Mouse (Mus musculus): ENCODE measurements at regions not wholly inside any gene's neighbourhood (a gene's known extent, or its start where the extent isn't known, plus 50 kb on each side); places are given as distances from the start of the nearest gene placed in this dataset.

GRCm38 (mm10) chr1:18961464-18961863 is 141.4 kb upstream of the Tfap2d start:
- H3K9ac ChIP-seq (replicated peaks; ENCODE audit: low read length): no peak overlapping the region
- H3K27ac ChIP-seq: no peak overlapping the region
- 68% methylated on average over 9 of the region's 9 CpGs for WGBS
- ATAC-seq: no peak
- no peak for TF ChIP-seq CTCF (IDR thresholded peaks at IDR 0.05; ENCODE audit: low read depth)
- no peak overlapping the region for H3K4me3 ChIP-seq (ENCODE audit: low read length)
- H3K36me3 ChIP-seq (ENCODE audit: insufficient read depth, low read length): no peaks in the 10 kb centered on the region
- no peak overlapping the region for H3K4me2 ChIP-seq (ENCODE audit: low read depth, low read length)
- H3K9me3 ChIP-seq (ENCODE audit: low read length): no peaks in the 10 kb centered on the region
- H3K4me1 ChIP-seq (ENCODE audit: insufficient read depth, low read length): no peaks in the 10 kb centered on the region
- DNase-seq (ENCODE audit: low spot score): no peak
- H3K27me3 ChIP-seq (ENCODE audit: insufficient read depth, low read length): no peaks in the 10 kb centered on the region

- no peak overlapping the region for H3K4me2 ChIP-seq (ENCODE audit: low read depth, low read length)
- H3K4me3 ChIP-seq (ENCODE audit: low read length): no peak overlapping the region
- no peak overlapping the region for H3K27ac ChIP-seq
- ATAC-seq (no peak), DNase-seq (ENCODE audit: low spot score) (no peak)
- H3K36me3 ChIP-seq (ENCODE audit: insufficient read depth, low read length): no peaks in the 10 kb centered on the region
- no peaks in the 10 kb centered on the region for H3K27me3 ChIP-seq (ENCODE audit: insufficient read depth, low read length)
- WGBS: 74% methylated on average over 3 of the region's 3 CpGs
- H3K9me3 ChIP-seq (ENCODE audit: low read length): no peaks in the 10 kb centered on the region
- H3K9ac ChIP-seq (replicated peaks; ENCODE audit: low read length): no peak overlapping the region
- no peaks in the 10 kb centered on the region for H3K4me1 ChIP-seq (ENCODE audit: insufficient read depth, low read length)
- TF ChIP-seq CTCF (IDR thresholded peaks at IDR 0.05; ENCODE audit: low read depth): no peak
Measured at GRCm38 (mm10) chr1:18961889-18962288, 140.9 kb upstream of the Tfap2d start.

GRCm38 (mm10) chr1:18968935-18969334 is 133.9 kb upstream of the Tfap2d start:
- no peak for TF ChIP-seq CTCF (IDR thresholded peaks at IDR 0.05; ENCODE audit: low read depth)
- no peak overlapping the region for H3K4me2 ChIP-seq (ENCODE audit: low read depth, low read length)
- no peaks in the 10 kb centered on the region for H3K27me3 ChIP-seq (ENCODE audit: insufficient read depth, low read length)
- 63% methylated on average over 2 of the region's 2 CpGs for WGBS
- H3K4me1 ChIP-seq (ENCODE audit: insufficient read depth, low read length): no peaks in the 10 kb centered on the region
- ATAC-seq (no peak), DNase-seq (ENCODE audit: low spot score) (no peak)
- no peaks in the 10 kb centered on the region for H3K9me3 ChIP-seq (ENCODE audit: low read length)
- no peaks in the 10 kb centered on the region for H3K36me3 ChIP-seq (ENCODE audit: insufficient read depth, low read length)
- H3K9ac ChIP-seq (replicated peaks; ENCODE audit: low read length): no peak overlapping the region
- H3K27ac ChIP-seq: no peak overlapping the region
- no peak overlapping the region for H3K4me3 ChIP-seq (ENCODE audit: low read length)

GRCm38 (mm10) chr1:18970173-18970572 is 132.6 kb upstream of the Tfap2d start:
- ATAC-seq (no peak), DNase-seq (ENCODE audit: low spot score) (no peak)
- no peak for TF ChIP-seq CTCF (IDR thresholded peaks at IDR 0.05; ENCODE audit: low read depth)
- Histone ChIP-seq H3K9ac (replicated peaks; ENCODE audit: low read length) (no peak overlapping the region), H3K4me3 (ENCODE audit: low read length) (no peak overlapping the region), H3K27me3 (ENCODE audit: insufficient read depth, low read length) (no peaks in the 10 kb centered on the region), H3K27ac (no peak overlapping the region), H3K4me1 (ENCODE audit: insufficient read depth, low read length) (no peaks in the 10 kb centered on the region), H3K36me3 (ENCODE audit: insufficient read depth, low read length) (no peaks in the 10 kb centered on the region), H3K9me3 (ENCODE audit: low read length) (no peaks in the 10 kb centered on the region), H3K4me2 (ENCODE audit: low read depth, low read length) (no peak overlapping the region)

GRCm38 (mm10) chr1:18973826-18974620 is 128.8 kb upstream of the Tfap2d start:
- H3K4me1 ChIP-seq (ENCODE audit: insufficient read depth, low read length): no peaks in the 10 kb centered on the region
- TF ChIP-seq CTCF (IDR thresholded peaks at IDR 0.05; ENCODE audit: low read depth): no peak
- 84% methylated on average over 6 of the region's 6 CpGs for WGBS
- ATAC-seq: no peak
- no peak overlapping the region for H3K27ac ChIP-seq
- H3K4me2 ChIP-seq (ENCODE audit: low read depth, low read length): no peak overlapping the region
- H3K4me3 ChIP-seq (ENCODE audit: low read length): no peak overlapping the region
- DNase-seq (ENCODE audit: low spot score): no peak
- H3K9ac ChIP-seq (replicated peaks; ENCODE audit: low read length): no peak overlapping the region
- no peaks in the 10 kb centered on the region for H3K36me3 ChIP-seq (ENCODE audit: insufficient read depth, low read length)
- no peaks in the 10 kb centered on the region for H3K9me3 ChIP-seq (ENCODE audit: low read length)
- no peaks in the 10 kb centered on the region for H3K27me3 ChIP-seq (ENCODE audit: insufficient read depth, low read length)

DNA sequence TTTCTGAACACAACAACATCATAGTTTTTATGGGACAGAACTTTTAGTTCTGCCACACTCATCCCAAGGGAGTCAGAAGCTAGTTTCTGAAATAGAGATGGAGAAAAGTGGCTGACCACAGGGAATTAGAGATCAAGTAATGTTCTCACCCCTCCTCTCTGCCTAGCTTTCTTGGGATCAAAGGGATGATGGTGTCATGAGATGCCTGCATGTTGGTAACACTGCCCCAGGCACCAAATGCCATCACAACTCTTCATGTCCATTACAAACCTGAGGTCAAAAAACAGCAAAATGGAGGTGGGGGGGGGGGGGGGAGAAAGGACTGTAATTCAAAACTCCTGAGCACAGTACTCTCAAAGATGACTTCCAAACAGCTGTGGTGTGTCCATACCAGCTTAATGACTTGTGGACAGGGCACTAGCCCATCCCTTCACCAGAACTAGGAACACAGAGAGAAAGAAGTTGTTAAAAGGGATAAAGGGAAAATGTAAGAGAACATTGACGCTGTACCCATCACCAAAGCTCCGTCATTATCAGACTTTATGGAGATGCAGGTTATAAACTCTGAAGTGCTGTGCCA is 127.9 kb upstream of the Tfap2d start:
- H3K36me3 ChIP-seq (ENCODE audit: insufficient read depth, low read length): no peaks in the 10 kb centered on the region
- no peak for TF ChIP-seq CTCF (IDR thresholded peaks at IDR 0.05; ENCODE audit: low read depth)
- H3K4me3 ChIP-seq (ENCODE audit: low read length): no peak overlapping the region
- no peaks in the 10 kb centered on the region for H3K9me3 ChIP-seq (ENCODE audit: low read length)
- no peaks in the 10 kb centered on the region for H3K4me1 ChIP-seq (ENCODE audit: insufficient read depth, low read length)
- ATAC-seq (no peak), DNase-seq (ENCODE audit: low spot score) (no peak)
- H3K4me2 ChIP-seq (ENCODE audit: low read depth, low read length): no peak overlapping the region
- H3K27me3 ChIP-seq (ENCODE audit: insufficient read depth, low read length): no peaks in the 10 kb centered on the region
- H3K27ac ChIP-seq: no peak overlapping the region
- no peak overlapping the region for H3K9ac ChIP-seq (replicated peaks; ENCODE audit: low read length)
- 92% methylated on average over 2 of the region's 2 CpGs for WGBS

DNA sequence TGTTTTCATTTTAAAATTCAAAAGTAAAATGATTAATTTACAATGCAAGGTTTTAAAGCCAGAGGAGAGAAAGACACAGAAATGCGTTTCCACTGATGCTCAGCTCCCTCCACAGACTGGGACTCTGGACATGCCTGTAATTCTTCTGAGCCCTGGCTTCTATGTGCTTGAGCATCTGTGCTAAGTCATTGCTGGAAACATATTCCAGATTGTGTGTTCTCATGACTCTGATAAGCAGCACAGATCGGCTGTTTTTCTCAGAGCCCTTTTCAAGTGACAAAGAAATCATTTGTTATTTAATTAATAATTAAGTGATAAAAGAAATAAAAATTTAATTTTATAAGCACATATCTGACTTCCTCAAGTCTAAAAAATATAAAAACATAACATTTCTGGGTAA is 127.3 kb upstream of the Tfap2d start:
- Histone ChIP-seq H3K36me3 (ENCODE audit: insufficient read depth, low read length) (no peaks in the 10 kb centered on the region), H3K4me3 (ENCODE audit: low read length) (no peak overlapping the region), H3K4me2 (ENCODE audit: low read depth, low read length) (no peak overlapping the region), H3K4me1 (ENCODE audit: insufficient read depth, low read length) (no peaks in the 10 kb centered on the region), H3K27ac (no peak overlapping the region), H3K9me3 (ENCODE audit: low read length) (no peaks in the 10 kb centered on the region), H3K27me3 (ENCODE audit: insufficient read depth, low read length) (no peaks in the 10 kb centered on the region), H3K9ac (replicated peaks; ENCODE audit: low read length) (no peak overlapping the region)
- TF ChIP-seq CTCF (IDR thresholded peaks at IDR 0.05; ENCODE audit: low read depth): no peak
- WGBS: 65% methylated on average over 2 of the region's 2 CpGs
- ATAC-seq: no peak
- no peak for DNase-seq (ENCODE audit: low spot score)

Data from hindbrain, postnatal 0 days (tissue).